Mouse (Mus musculus): ENCODE results near the gene Rfesd. TPM values are rescaled to one million over a fixed set of nuclear protein-coding genes. Genes with fewer than 3 reads are reported as not detected.

Gene Rfesd
- polyA plus RNA-seq, 1 experiment: 6.0 TPM

- TF ChIP-seq FOSL1 (IDR thresholded peaks at IDR 0.05; ENCODE audit: insufficient read depth, low read length, poor library complexity, severe bottlenecking) (no peak), CEBPB (IDR thresholded peaks at IDR 0.05; ENCODE audit: low read depth) (no peak), MYOD1 (IDR thresholded peaks at IDR 0.05; ENCODE audit: control insufficient read depth, insufficient read length, low read depth) (no peak), MAX (IDR thresholded peaks at IDR 0.05) (no peak), USF1 (IDR thresholded peaks at IDR 0.05; ENCODE audit: low read depth) (no peak), MYOG (IDR thresholded peaks at IDR 0.05; ENCODE audit: control insufficient read depth, extremely low read depth, insufficient read length) (no peak), CTCF (IDR thresholded peaks at IDR 0.05; ENCODE audit: control insufficient read depth, insufficient read depth, insufficient read length) (no peak)
- Histone ChIP-seq H3K4me3 (ENCODE audit: insufficient read depth, poor library complexity, severe bottlenecking) (no peak overlapping the region), H3K36me3 (ENCODE audit: control insufficient read depth, insufficient read depth) (no peaks in the 10 kb centered on the region), H3K79me3 (ENCODE audit: low read depth) (no peaks in the 10 kb centered on the region), H3K79me2 (ENCODE audit: control insufficient read depth, insufficient read depth) (no peaks in the 10 kb centered on the region), H3ac (ENCODE audit: control insufficient read depth, insufficient read length, low read depth) (no peak overlapping the region), H3K27me3 (ENCODE audit: control insufficient read depth, insufficient read depth, insufficient read length) (no peaks in the 10 kb centered on the region)
These were observed 42.3 kb downstream of the Rfesd start for GRCm38 (mm10) chr13:75976218-75976617.

- no peaks in the 10 kb centered on the region for H3K27me3 ChIP-seq (ENCODE audit: control insufficient read depth, insufficient read depth, insufficient read length)
- no peaks in the 10 kb centered on the region for H3K36me3 ChIP-seq (ENCODE audit: control insufficient read depth, insufficient read depth)
- TF ChIP-seq CTCF (IDR thresholded peaks at IDR 0.05; ENCODE audit: control insufficient read depth, insufficient read depth, insufficient read length) (no peak), USF1 (IDR thresholded peaks at IDR 0.05; ENCODE audit: low read depth) (no peak), MAX (IDR thresholded peaks at IDR 0.05) (no peak), FOSL1 (IDR thresholded peaks at IDR 0.05; ENCODE audit: insufficient read depth, low read length, poor library complexity, severe bottlenecking) (no peak), MYOG (IDR thresholded peaks at IDR 0.05; ENCODE audit: control insufficient read depth, extremely low read depth, insufficient read length) (no peak), MYOD1 (IDR thresholded peaks at IDR 0.05; ENCODE audit: control insufficient read depth, insufficient read length, low read depth) (no peak)
- H3K79me2 ChIP-seq (ENCODE audit: control insufficient read depth, insufficient read depth): no peaks in the 10 kb centered on the region
- no peak overlapping the region for H3ac ChIP-seq (ENCODE audit: control insufficient read depth, insufficient read length, low read depth)
- H3K79me3 ChIP-seq (ENCODE audit: low read depth): no peaks in the 10 kb centered on the region
- H3K4me3 ChIP-seq (ENCODE audit: insufficient read depth, poor library complexity, severe bottlenecking): no peak overlapping the region
These were observed 42.9 kb downstream of the Rfesd start for GRCm38 (mm10) chr13:75975629-75976028.

- H3ac ChIP-seq (ENCODE audit: control insufficient read depth, insufficient read length, low read depth): no peak overlapping the region
- no peak overlapping the region for H3K4me3 ChIP-seq (ENCODE audit: insufficient read depth, poor library complexity, severe bottlenecking)
- TF ChIP-seq MYOG (IDR thresholded peaks at IDR 0.05; ENCODE audit: control insufficient read depth, extremely low read depth, insufficient read length): no peak
- TF ChIP-seq MYOD1 (IDR thresholded peaks at IDR 0.05; ENCODE audit: control insufficient read depth, insufficient read length, low read depth): no peak
- no peak for TF ChIP-seq CEBPB (IDR thresholded peaks at IDR 0.05; ENCODE audit: low read depth)
- TF ChIP-seq USF1 (IDR thresholded peaks at IDR 0.05; ENCODE audit: low read depth): no peak
- no peak for TF ChIP-seq FOSL1 (IDR thresholded peaks at IDR 0.05; ENCODE audit: insufficient read depth, low read length, poor library complexity, severe bottlenecking)
- H3K36me3 ChIP-seq (ENCODE audit: control insufficient read depth, insufficient read depth): no peaks in the 10 kb centered on the region
- no peaks in the 10 kb centered on the region for H3K79me2 ChIP-seq (ENCODE audit: control insufficient read depth, insufficient read depth)
- H3K79me3 ChIP-seq (ENCODE audit: low read depth): no peaks in the 10 kb centered on the region
- no peaks in the 10 kb centered on the region for H3K27me3 ChIP-seq (ENCODE audit: control insufficient read depth, insufficient read depth, insufficient read length)
These were observed 44.0 kb downstream of the Rfesd start for GRCm38 (mm10) chr13:75974481-75974880.

GRCm38 (mm10) chr13:75966850-75967249 is 51.7 kb downstream of the Rfesd start, which contains the start of gene Spata9:
Spata9 (plus strand) TSS chr13:75967150.
- TF ChIP-seq MYOG (IDR thresholded peaks at IDR 0.05; ENCODE audit: control insufficient read depth, extremely low read depth, insufficient read length): no peak
- no peak for TF ChIP-seq CTCF (IDR thresholded peaks at IDR 0.05; ENCODE audit: control insufficient read depth, insufficient read depth, insufficient read length)
- TF ChIP-seq FOSL1 (IDR thresholded peaks at IDR 0.05; ENCODE audit: insufficient read depth, low read length, poor library complexity, severe bottlenecking): no peak
- TF ChIP-seq USF1 (IDR thresholded peaks at IDR 0.05; ENCODE audit: low read depth): no peak
- no peak for TF ChIP-seq MYOD1 (IDR thresholded peaks at IDR 0.05; ENCODE audit: control insufficient read depth, insufficient read length, low read depth)
- TF ChIP-seq MAX (IDR thresholded peaks at IDR 0.05): no peak
- TF ChIP-seq CEBPB (IDR thresholded peaks at IDR 0.05; ENCODE audit: low read depth): no peak
- H3K27me3 ChIP-seq (ENCODE audit: control insufficient read depth, insufficient read depth, insufficient read length): no peaks in the 10 kb centered on the region
- H3K79me3 ChIP-seq (ENCODE audit: low read depth): no peaks in the 10 kb centered on the region
- no peaks in the 10 kb centered on the region for H3K36me3 ChIP-seq (ENCODE audit: control insufficient read depth, insufficient read depth)
- H3K4me3 ChIP-seq (ENCODE audit: insufficient read depth, poor library complexity, severe bottlenecking): no peak within 1 kb of the TSS
- no peaks in the 10 kb centered on the region for H3K79me2 ChIP-seq (ENCODE audit: control insufficient read depth, insufficient read depth)
- H3ac ChIP-seq (ENCODE audit: control insufficient read depth, insufficient read length, low read depth): no peak within 1 kb of the TSS

GRCm38 (mm10) chr13:75955357-75955992 is 63.0 kb downstream of the Rfesd start:
- no peak for TF ChIP-seq CEBPB (IDR thresholded peaks at IDR 0.05; ENCODE audit: low read depth)
- TF ChIP-seq MYOG (IDR thresholded peaks at IDR 0.05; ENCODE audit: control insufficient read depth, extremely low read depth, insufficient read length): no peak
- TF ChIP-seq MAX (IDR thresholded peaks at IDR 0.05): no peak
- TF ChIP-seq USF1 (IDR thresholded peaks at IDR 0.05; ENCODE audit: low read depth): no peak
- no peak for TF ChIP-seq FOSL1 (IDR thresholded peaks at IDR 0.05; ENCODE audit: insufficient read depth, low read length, poor library complexity, severe bottlenecking)
- no peak for TF ChIP-seq MYOD1 (IDR thresholded peaks at IDR 0.05; ENCODE audit: control insufficient read depth, insufficient read length, low read depth)
- TF ChIP-seq CTCF (IDR thresholded peaks at IDR 0.05; ENCODE audit: control insufficient read depth, insufficient read depth, insufficient read length): no peak

More at GRCm38 (mm10) chr13:75955357-75955992, 63.0 kb downstream of the Rfesd start:
- Histone ChIP-seq H3K36me3 (ENCODE audit: control insufficient read depth, insufficient read depth) (no peaks in the 10 kb centered on the region), H3ac (ENCODE audit: control insufficient read depth, insufficient read length, low read depth) (no peak overlapping the region), H3K79me3 (ENCODE audit: low read depth) (no peaks in the 10 kb centered on the region), H3K4me3 (ENCODE audit: insufficient read depth, poor library complexity, severe bottlenecking) (no peak overlapping the region), H3K79me2 (ENCODE audit: control insufficient read depth, insufficient read depth) (no peaks in the 10 kb centered on the region), H3K27me3 (ENCODE audit: control insufficient read depth, insufficient read depth, insufficient read length) (no peaks in the 10 kb centered on the region)

Other genes starting within 250 kb of the Rfesd start
- gene Glrx, start 178.9 kb downstream of the Rfesd start, polyA plus RNA-seq (2012; fragmentation: generic; extraction: Trizol): 41.9 TPM
- gene Rhobtb3, start 74.8 kb downstream of the Rfesd start, polyA plus RNA-seq (2012; fragmentation: generic; extraction: Trizol): 10.1 TPM
- 0.21 TPM for gene Spata9, start 51.6 kb downstream of the Rfesd start, polyA plus RNA-seq (2012; fragmentation: generic; extraction: Trizol)
- gene Gpr150, start 38.3 kb upstream of the Rfesd start, polyA plus RNA-seq (2012; fragmentation: generic; extraction: Trizol): not detected
- gene Arsk, start 79.9 kb upstream of the Rfesd start, polyA plus RNA-seq (2012; fragmentation: generic; extraction: Trizol): 3.4 TPM
- 4.3 TPM for gene Ttc37, start 80.0 kb upstream of the Rfesd start, polyA plus RNA-seq (2012; fragmentation: generic; extraction: Trizol)

Measured in C2C12 (cell line).